Mouse (Mus musculus): ENCODE data around the gene Thsd4. TPM values are rescaled to one million over a fixed set of nuclear protein-coding genes. Genes with fewer than 3 reads are reported as not detected.

The Thsd4 gene
- polyA plus RNA-seq, 1 experiment, result 2.6 TPM

GRCm38 (mm10) chr9:60373161-60373737, 148.6 kb downstream of the Thsd4 start:
- H3K27ac ChIP-seq (ENCODE audit: insufficient read depth, low read length), result no peak overlapping the region
- TF ChIP-seq CTCF (IDR thresholded peaks at IDR 0.05; ENCODE audit: extremely low read depth, insufficient read depth, low read length) (no peak), POLR2A (IDR thresholded peaks at IDR 0.05; ENCODE audit: extremely low read depth, insufficient read depth, low read length) (no peak)
- H3K4me1 ChIP-seq (ENCODE audit: control insufficient read depth, insufficient read depth, low read length), result no peaks in the 10 kb centered on the region
- H3K4me3 ChIP-seq (ENCODE audit: insufficient read depth, low read length), result no peak overlapping the region

- Histone ChIP-seq H3K27ac (ENCODE audit: insufficient read depth, low read length) (no peak overlapping the region), H3K4me3 (ENCODE audit: insufficient read depth, low read length) (no peak overlapping the region), H3K4me1 (ENCODE audit: control insufficient read depth, insufficient read depth, low read length) (no peaks in the 10 kb centered on the region)
- no peak for TF ChIP-seq CTCF (IDR thresholded peaks at IDR 0.05; ENCODE audit: extremely low read depth, insufficient read depth, low read length)
- TF ChIP-seq POLR2A (IDR thresholded peaks at IDR 0.05; ENCODE audit: extremely low read depth, insufficient read depth, low read length), result no peak
These were observed 153.3 kb downstream of the Thsd4 start for GRCm38 (mm10) chr9:60368516-60368915.

GRCm38 (mm10) chr9:60367617-60368305, 154.1 kb downstream of the Thsd4 start:
- TF ChIP-seq POLR2A (IDR thresholded peaks at IDR 0.05; ENCODE audit: extremely low read depth, insufficient read depth, low read length) (no peak), CTCF (IDR thresholded peaks at IDR 0.05; ENCODE audit: extremely low read depth, insufficient read depth, low read length) (no peak)
- H3K27ac ChIP-seq (ENCODE audit: insufficient read depth, low read length), result no peak overlapping the region
- H3K4me3 ChIP-seq (ENCODE audit: insufficient read depth, low read length), result no peak overlapping the region
- no peaks in the 10 kb centered on the region for H3K4me1 ChIP-seq (ENCODE audit: control insufficient read depth, insufficient read depth, low read length)

- Histone ChIP-seq H3K4me3 (ENCODE audit: insufficient read depth, low read length) (no peak overlapping the region), H3K4me1 (ENCODE audit: control insufficient read depth, insufficient read depth, low read length) (no peaks in the 10 kb centered on the region), H3K27ac (ENCODE audit: insufficient read depth, low read length) (no peak overlapping the region)
- TF ChIP-seq POLR2A (IDR thresholded peaks at IDR 0.05; ENCODE audit: extremely low read depth, insufficient read depth, low read length), result no peak
These were observed 157.6 kb downstream of the Thsd4 start for GRCm38 (mm10) chr9:60364166-60364781.

GRCm38 (mm10) chr9:60352351-60352750, 169.5 kb downstream of the Thsd4 start:
- no peak for TF ChIP-seq CTCF (IDR thresholded peaks at IDR 0.05; ENCODE audit: extremely low read depth, insufficient read depth, low read length)
- no peak for TF ChIP-seq POLR2A (IDR thresholded peaks at IDR 0.05; ENCODE audit: extremely low read depth, insufficient read depth, low read length)
- no peak overlapping the region for H3K4me3 ChIP-seq (ENCODE audit: insufficient read depth, low read length)
- no peak overlapping the region for H3K27ac ChIP-seq (ENCODE audit: insufficient read depth, low read length)
- H3K4me1 ChIP-seq (ENCODE audit: control insufficient read depth, insufficient read depth, low read length), result no peaks in the 10 kb centered on the region

GRCm38 (mm10) chr9:60351153-60351552, 170.7 kb downstream of the Thsd4 start:
- no peak overlapping the region for H3K4me3 ChIP-seq (ENCODE audit: insufficient read depth, low read length)
- no peak for TF ChIP-seq POLR2A (IDR thresholded peaks at IDR 0.05; ENCODE audit: extremely low read depth, insufficient read depth, low read length)
- TF ChIP-seq CTCF (IDR thresholded peaks at IDR 0.05; ENCODE audit: extremely low read depth, insufficient read depth, low read length), result no peak
- H3K27ac ChIP-seq (ENCODE audit: insufficient read depth, low read length), result no peak overlapping the region
- H3K4me1 ChIP-seq (ENCODE audit: control insufficient read depth, insufficient read depth, low read length), result no peaks in the 10 kb centered on the region

GRCm38 (mm10) chr9:60336147-60336546, 185.7 kb downstream of the Thsd4 start:
- no peak for TF ChIP-seq POLR2A (IDR thresholded peaks at IDR 0.05; ENCODE audit: extremely low read depth, insufficient read depth, low read length)
- TF ChIP-seq CTCF (IDR thresholded peaks at IDR 0.05; ENCODE audit: extremely low read depth, insufficient read depth, low read length), result no peak
- Histone ChIP-seq H3K27ac (ENCODE audit: insufficient read depth, low read length) (no peak overlapping the region), H3K4me3 (ENCODE audit: insufficient read depth, low read length) (no peak overlapping the region), H3K4me1 (ENCODE audit: control insufficient read depth, insufficient read depth, low read length) (no peaks in the 10 kb centered on the region)

- H3K4me1 ChIP-seq (ENCODE audit: control insufficient read depth, insufficient read depth, low read length), result no peaks in the 10 kb centered on the region
- TF ChIP-seq CTCF (IDR thresholded peaks at IDR 0.05; ENCODE audit: extremely low read depth, insufficient read depth, low read length), result no peak
- H3K4me3 ChIP-seq (ENCODE audit: insufficient read depth, low read length), result no peak overlapping the region
- H3K27ac ChIP-seq (ENCODE audit: insufficient read depth, low read length), result no peak overlapping the region
These were observed 186.4 kb downstream of the Thsd4 start for GRCm38 (mm10) chr9:60335455-60335854.

GRCm38 (mm10) chr9:60329911-60330310, 191.9 kb downstream of the Thsd4 start:
- no peak overlapping the region for H3K27ac ChIP-seq (ENCODE audit: insufficient read depth, low read length)
- no peaks in the 10 kb centered on the region for H3K4me1 ChIP-seq (ENCODE audit: control insufficient read depth, insufficient read depth, low read length)
- H3K4me3 ChIP-seq (ENCODE audit: insufficient read depth, low read length), result no peak overlapping the region
- TF ChIP-seq CTCF (IDR thresholded peaks at IDR 0.05; ENCODE audit: extremely low read depth, insufficient read depth, low read length), result no peak
- TF ChIP-seq POLR2A (IDR thresholded peaks at IDR 0.05; ENCODE audit: extremely low read depth, insufficient read depth, low read length), result no peak

GRCm38 (mm10) chr9:60324716-60325115, 197.1 kb downstream of the Thsd4 start:
- H3K27ac ChIP-seq (ENCODE audit: insufficient read depth, low read length), result no peak overlapping the region
- TF ChIP-seq CTCF (IDR thresholded peaks at IDR 0.05; ENCODE audit: extremely low read depth, insufficient read depth, low read length) (no peak), POLR2A (IDR thresholded peaks at IDR 0.05; ENCODE audit: extremely low read depth, insufficient read depth, low read length) (no peak)
- H3K4me3 ChIP-seq (ENCODE audit: insufficient read depth, low read length), result no peak overlapping the region
- H3K4me1 ChIP-seq (ENCODE audit: control insufficient read depth, insufficient read depth, low read length), result no peaks in the 10 kb centered on the region

Measured in cortical plate, adult 2 months (tissue).